Mouse (Mus musculus) E14TG2a.4 (cell line): ENCODE results near the gene Nfkb2.

Source experiments
- H3K27me3 ChIP-seq: 2 replicates; pipeline ENCODE4 v1.6.1; 2014; ENCODE audit warnings: low read length, control low read depth; ENCODE audit not compliant: insufficient read depth
- H3K36me3 ChIP-seq: 2 replicates; pipeline ENCODE4 v1.6.1; 2014; ENCODE audit warnings: low read length, control low read depth; ENCODE audit not compliant: insufficient read depth
- H3K4me1 ChIP-seq: replicated peaks from 2 replicates; pipeline ENCODE4 v1.6.1; 2014; ENCODE audit warnings: low read depth, low read length, control low read depth
- H3K4me3 ChIP-seq: replicated peaks from 2 replicates; pipeline ENCODE4 v1.5.1; 2014; ENCODE audit warnings: mild to moderate bottlenecking, low read length
- H3K9me3 ChIP-seq: 2 replicates; pipeline ENCODE4 v1.6.1; 2014; ENCODE audit warnings: low read length, control low read depth
- CTCF ChIP-seq: conservative IDR thresholded peaks from 2 replicates; pipeline ENCODE4 v1.5.1; 2014; ENCODE audit warnings: low read length
- NANOG ChIP-seq: IDR thresholded peaks from 2 replicates; pipeline ENCODE4 v1.6.1; 2014; ENCODE audit warnings: borderline replicate concordance, low read length, mixed read lengths
- POU5F1 ChIP-seq: IDR thresholded peaks from 2 replicates; pipeline ENCODE4 v1.6.1; 2014; ENCODE audit warnings: low read length, borderline replicate concordance

Nfkb2 gene

GRCm38 (mm10) chr19:46317546-46317885 lies 13.4 kb downstream of the Nfkb2 start:
- TF ChIP-seq NANOG (no peak), CTCF (no peak), POU5F1 (no peak)
- peaks cover 62% of the 10 kb centered on the region for H3K4me1 ChIP-seq
- no peaks in the 10 kb centered on the region for H3K36me3 ChIP-seq
- peaks cover 92% of the 10 kb centered on the region for H3K27me3 ChIP-seq
- H3K4me3 ChIP-seq, result peak overlapping the region; percentile 79
- H3K9me3 ChIP-seq, result no peaks in the 10 kb centered on the region

- Histone ChIP-seq H3K36me3 (no peaks in the 10 kb centered on the region), H3K4me1 (peaks cover 60% of the 10 kb centered on the region), H3K27me3 (peaks cover 92% of the 10 kb centered on the region), H3K4me3 (peak overlapping the region; percentile 79), H3K9me3 (no peaks in the 10 kb centered on the region)
- TF ChIP-seq POU5F1 (no peak), CTCF (no peak), NANOG (no peak)
These were observed 13.9 kb downstream of the Nfkb2 start for GRCm38 (mm10) chr19:46318031-46318471.

- Histone ChIP-seq H3K27me3 (peaks cover 92% of the 10 kb centered on the region), H3K9me3 (no peaks in the 10 kb centered on the region), H3K4me3 (peak overlapping the region; percentile 30; the same call in 1 of the 2 replicates), H3K36me3 (no peaks in the 10 kb centered on the region), H3K4me1 (peaks cover 52% of the 10 kb centered on the region)
- no peak for TF ChIP-seq CTCF
- TF ChIP-seq NANOG, result no peak
- no peak for TF ChIP-seq POU5F1
These were observed 14.7 kb downstream of the Nfkb2 start for GRCm38 (mm10) chr19:46318586-46319378.

GRCm38 (mm10) chr19:46320076-46320785 lies 16.1 kb downstream of the Nfkb2 start:
- Histone ChIP-seq H3K4me1 (peaks cover 52% of the 10 kb centered on the region), H3K4me3 (no peak overlapping the region), H3K9me3 (no peaks in the 10 kb centered on the region), H3K27me3 (peaks cover 94% of the 10 kb centered on the region), H3K36me3 (no peaks in the 10 kb centered on the region)
- no peak for TF ChIP-seq NANOG
- no peak for TF ChIP-seq CTCF
- no peak for TF ChIP-seq POU5F1

- TF ChIP-seq POU5F1 (no peak), NANOG (no peak), CTCF (no peak)
- peaks cover 93% of the 10 kb centered on the region for H3K27me3 ChIP-seq
- H3K4me1 ChIP-seq, result peaks cover 58% of the 10 kb centered on the region
- H3K36me3 ChIP-seq, result no peaks in the 10 kb centered on the region
- no peak overlapping the region for H3K4me3 ChIP-seq
- no peaks in the 10 kb centered on the region for H3K9me3 ChIP-seq
These were observed 17.2 kb downstream of the Nfkb2 start for GRCm38 (mm10) chr19:46321101-46321943.

GRCm38 (mm10) chr19:46322144-46322995 lies 18.2 kb downstream of the Nfkb2 start:
- Histone ChIP-seq H3K4me1 (peaks cover 58% of the 10 kb centered on the region), H3K27me3 (peaks cover 88% of the 10 kb centered on the region), H3K4me3 (no peak overlapping the region), H3K36me3 (no peaks in the 10 kb centered on the region), H3K9me3 (no peaks in the 10 kb centered on the region)
- TF ChIP-seq NANOG (no peak), POU5F1 (no peak), CTCF (no peak)

- no peaks in the 10 kb centered on the region for H3K36me3 ChIP-seq
- H3K4me3 ChIP-seq, result no peak overlapping the region
- H3K27me3 ChIP-seq, result peaks cover 84% of the 10 kb centered on the region
- no peaks in the 10 kb centered on the region for H3K9me3 ChIP-seq
- TF ChIP-seq POU5F1, result no peak
- peaks cover 63% of the 10 kb centered on the region for H3K4me1 ChIP-seq
These were observed 19.0 kb downstream of the Nfkb2 start for GRCm38 (mm10) chr19:46322996-46323572.
